Mouse (Mus musculus): ENCODE results near the gene Wwc1.
A peak's percentile ranks its signal among the peaks of the same experiment; 100 is the strongest.

The Wwc1 gene

DNA sequence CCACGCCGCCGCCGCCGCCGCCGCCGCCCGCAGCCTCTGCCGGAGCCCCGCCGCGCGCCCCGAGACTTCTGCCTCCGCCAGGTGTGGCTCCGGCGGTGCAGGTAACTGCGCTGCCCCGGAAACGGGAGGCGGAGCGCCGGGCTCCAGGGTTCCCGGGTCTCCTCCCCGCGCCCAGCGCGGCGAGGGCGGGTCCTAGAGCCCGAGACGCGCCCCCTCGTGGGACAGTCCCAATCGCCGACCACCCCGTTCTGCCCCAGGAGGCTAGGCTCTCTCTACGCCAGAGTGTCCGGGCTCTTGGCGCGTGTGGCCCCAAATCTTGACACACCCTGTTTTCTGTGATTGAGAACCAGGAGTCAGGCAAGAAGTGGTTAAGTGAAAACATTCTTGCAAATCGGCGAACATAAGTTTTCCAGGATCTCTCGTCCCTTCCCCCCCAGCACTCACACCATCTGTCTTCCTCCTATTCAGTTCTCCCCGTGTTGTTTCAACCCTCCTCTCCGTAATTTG is at the start of gene Wwc1:
TSS of gene Wwc1 (minus strand) at position 117 of the 507 bp plus-strand sequence.
- DNase-seq: peak; percentile 82 to 88

DNA sequence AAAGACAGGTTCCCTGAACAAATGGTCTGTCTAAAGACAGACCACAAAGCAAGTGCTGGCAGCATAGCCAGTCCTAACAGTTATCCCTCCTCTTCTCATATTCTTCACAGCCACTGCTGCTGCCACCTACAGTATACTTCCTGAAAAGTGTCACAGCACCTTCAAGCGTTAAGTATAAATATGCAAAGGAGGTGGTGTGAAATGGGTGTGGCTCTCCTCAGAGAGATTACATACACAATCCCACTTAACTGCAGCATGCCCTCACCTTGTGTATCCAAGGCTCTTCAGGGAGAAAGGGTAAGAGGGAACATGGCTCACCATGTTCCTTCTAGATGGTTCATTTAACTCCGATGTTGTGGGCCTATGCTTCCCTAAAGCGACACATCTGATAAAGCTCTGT is 39.7 kb upstream of the Wwc1 start:
- DNase-seq: peak in 1 of 2 experiments; percentile 14

DNA sequence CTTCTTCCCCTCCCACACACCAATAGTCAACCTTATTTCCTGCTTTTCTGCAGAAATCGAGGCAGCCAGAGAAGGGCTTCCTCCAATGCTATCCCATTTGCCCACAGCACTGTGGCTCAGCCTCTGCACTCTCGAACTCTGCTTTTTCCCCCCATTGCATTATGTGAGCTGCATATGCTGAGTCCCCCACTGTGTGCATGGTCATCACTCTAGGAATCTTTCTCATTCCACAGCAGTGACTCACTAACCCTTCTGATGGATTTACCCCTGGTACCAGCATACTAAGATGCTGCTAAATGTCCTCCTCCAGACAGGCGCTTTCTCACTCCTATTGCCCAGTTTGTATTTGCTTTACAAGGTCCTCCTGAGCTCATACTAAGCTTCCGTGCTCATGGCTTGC is 32.9 kb upstream of the Wwc1 start:
- no peak for DNase-seq

DNA sequence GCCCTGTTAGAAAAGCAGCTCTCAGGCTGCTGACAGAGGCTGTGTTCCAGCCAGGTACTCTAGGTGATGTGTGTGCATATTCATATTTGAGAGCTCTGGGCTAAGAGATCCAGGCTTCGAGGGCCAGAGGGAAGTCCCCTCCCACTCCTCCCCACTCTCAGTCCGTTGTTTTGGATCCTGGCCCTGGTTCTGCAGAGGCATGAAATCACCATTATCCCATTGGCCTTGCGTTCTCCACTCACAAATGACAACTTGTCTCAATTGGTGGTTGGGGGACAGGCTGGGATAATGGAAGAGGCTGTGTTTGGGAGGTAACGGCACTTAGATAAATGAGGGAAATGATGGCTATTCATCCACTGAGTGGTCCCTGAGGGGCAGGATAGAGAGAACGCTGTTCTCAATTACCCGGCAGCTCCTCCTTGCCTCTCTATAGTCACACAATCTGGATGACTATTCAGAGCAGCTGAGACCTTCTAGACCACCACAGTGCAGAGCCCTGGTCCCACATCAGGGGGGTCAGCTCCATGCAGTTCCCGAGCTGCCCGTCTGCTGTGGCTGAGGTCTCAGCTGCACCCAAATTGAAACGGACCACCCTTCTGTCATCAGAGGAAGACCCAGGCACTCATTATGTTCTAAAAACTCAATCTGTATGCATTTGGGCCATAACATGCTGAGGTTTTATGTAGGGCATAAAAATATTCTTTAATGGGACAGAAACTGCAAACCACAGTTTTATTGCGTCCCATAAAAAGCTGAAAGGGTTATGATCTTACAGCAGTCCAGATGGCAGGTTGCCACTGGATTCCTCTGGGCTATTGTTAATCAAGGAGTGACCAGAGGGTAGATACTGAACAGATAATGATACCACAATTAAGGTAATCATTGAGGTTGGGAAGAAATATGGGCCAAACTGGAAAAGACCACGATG is 29.2 kb upstream of the Wwc1 start:
- no peak for DNase-seq

DNA sequence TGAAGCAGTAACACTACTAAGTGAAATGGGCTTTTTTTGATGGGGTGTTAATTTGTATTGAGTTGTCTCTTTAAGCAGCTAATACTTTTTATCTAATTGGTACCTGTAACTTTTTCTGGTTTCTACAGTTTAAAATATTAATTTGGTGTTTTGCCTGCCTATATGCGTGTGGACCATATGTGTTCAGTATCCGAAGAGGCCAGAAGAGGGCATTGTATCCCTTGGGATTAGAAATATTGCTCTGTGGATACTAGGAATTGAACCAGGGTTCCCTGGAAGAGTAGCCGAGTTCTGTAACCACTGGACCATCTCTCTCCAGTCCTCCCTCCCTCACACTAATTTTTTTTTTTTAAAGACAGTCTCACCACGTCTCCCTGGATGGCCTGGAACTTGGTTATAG is 22.6 kb upstream of the Wwc1 start:
- DNase-seq: no peak

DNA sequence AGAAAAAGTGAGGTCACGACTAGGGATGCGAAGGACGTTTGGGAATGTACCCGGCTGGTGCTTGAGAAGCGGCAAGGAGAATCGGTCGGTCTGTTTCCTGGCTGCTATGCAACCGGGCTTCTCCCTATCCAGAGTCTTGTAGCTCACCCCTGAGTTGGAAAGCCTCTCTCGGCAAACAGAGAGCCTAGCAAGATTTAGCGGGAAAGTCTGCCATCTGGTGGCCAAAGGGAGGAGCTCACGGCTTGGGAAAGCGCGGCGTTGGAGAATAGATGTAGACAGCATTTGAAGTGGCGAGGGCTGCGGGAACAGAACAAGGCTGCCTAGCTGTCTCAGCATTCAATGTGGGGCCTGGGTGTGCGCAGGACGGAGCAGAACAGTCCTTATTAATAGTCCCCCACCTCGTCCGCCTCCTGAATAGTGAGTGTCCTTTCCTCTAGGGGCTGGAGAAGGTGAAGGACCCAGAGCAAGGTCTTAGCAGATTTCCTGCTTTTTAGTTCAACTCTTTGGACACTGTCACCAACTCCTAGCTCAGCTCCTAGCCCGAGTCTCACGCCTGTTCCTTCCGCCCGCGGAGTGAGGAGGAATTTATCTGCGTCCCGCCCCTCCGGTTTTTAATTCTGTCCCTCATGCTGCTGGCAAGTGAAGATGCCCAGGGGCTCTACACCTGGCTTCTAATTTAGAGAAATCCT is 21.1 kb upstream of the Wwc1 start:
- DNase-seq: peak; percentile 88 to 90

DNA sequence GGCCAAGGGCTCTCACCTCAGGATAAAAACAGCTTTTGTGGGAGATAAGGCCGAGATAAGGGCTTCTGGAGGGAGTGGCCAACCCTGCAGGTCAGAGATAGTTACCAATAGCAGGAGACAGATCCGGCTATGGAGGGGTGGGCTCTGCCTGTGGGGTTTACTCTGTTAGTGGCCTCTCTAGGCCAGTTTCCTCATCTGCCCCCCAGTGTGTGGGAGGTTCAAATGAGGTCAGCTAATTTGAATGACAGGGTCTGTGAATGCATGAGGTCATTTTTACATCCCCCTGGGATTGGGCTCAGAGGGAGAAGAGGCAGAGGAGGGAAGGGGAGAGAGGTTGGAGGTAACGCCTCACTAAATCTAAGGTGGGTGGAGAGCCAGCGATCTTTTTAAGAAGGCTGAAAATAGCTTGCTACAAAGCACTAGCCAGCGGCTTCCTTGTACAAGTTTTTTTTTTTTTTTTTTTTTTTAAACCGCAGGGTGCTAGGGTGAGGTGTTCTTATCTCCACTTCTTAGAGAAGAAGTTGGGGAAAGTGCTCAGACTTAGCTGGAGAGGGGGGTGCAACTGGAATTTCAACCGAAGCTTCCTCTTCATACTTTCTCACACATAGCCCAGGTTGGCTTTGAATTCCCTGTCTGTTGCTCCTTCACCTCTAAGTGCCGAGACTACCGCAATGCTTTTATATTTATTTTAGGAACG is 20.4 kb upstream of the Wwc1 start:
- DNase-seq: no peak

DNA sequence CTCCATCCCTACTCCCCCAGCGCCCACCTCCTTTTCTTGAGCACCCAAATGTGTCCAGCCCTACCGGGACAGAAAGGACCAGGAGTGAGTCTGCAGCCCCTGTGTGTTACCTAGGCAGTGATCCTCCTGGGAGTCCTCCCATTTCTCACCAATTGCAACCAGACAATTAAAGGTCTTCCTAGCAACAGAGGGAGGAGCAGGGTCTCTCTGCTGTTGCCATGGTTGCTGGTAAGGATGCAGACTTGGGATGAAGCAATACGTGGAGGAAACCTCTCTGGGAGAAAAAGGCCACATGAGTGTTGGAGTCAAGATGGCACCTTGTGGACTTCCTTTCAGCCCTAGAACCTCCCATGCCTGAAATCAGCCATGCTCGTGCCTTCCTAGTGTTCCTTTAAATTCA is 19.7 kb upstream of the Wwc1 start:
- DNase-seq: no peak

DNA sequence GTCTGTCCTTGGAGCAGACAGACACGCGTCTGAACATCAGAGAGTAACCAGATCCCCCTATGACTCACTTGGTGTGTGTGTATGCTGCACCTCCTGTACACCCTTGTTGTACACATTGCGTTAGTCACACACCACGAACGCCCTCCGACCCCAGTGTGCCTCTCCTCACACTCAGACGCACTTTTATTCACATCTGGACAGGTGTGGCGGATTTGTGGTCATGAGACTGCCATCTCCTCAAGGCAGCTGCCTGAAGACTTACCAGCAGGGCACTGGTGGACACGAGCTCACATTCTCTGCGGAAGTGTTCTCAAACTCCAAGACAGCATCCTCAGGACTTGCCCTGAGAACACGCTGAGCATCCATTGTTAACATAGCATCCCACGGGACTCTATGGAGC is 17.7 kb upstream of the Wwc1 start:
- DNase-seq: no peak

DNA sequence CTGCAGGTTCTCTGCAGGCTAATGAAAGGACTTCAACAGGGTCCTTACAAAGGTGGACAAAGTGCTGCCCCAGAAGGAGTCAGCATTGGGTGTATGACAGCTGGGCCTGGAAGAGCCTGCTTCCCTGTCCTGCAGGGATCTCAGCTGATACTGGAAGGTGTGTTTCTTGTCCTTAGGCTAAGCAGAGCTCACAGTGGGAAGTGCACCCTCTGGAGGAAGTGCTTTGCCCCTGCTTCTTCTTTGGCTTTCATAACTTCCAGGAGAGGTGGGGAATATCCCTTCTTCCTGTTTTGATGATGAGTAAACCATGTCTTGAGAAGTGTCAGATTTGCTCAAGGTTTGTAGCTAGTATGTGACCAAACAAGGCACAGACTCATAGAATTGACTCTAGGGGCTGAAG is 15.0 kb upstream of the Wwc1 start:
- DNase-seq: no peak

DNA sequence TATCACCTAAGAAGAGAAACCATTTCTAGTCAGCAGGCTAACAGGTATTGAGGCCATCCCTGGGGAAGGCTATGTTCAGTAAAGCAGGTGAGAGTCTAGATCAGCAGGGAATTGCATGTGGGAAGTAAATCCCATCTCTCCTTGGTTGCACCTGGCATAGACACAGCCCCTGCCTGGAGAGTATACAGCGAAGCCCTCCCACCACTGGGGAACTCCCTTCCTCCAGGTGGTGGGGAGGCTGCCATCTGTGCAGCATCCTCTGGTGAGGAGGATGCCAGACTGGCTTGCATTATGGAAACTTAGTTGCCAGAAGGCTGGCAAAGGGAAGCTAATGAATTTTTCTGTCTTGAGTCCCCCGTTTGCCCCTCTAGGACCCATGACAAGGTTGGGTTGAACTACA is 11.5 kb upstream of the Wwc1 start:
- no peak for DNase-seq

DNA sequence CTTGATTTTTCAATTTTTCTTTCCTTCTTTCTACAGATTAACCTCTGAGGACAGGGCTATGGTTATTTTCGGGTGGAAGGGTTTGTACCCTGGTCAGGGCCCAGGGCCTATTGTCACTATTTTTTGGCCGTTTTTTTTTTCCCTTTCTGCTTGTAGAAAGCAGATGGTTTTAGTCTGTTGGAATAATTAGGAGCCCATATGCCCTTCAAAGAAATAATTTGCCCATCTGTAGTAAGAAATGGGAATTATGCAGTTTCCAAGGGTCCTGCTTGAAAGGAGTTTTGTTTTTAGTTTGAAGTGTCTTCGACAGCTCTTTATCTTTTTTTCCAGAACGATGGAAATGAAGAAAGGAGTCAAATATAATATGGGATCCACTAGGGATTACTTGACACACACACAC is 9.6 kb upstream of the Wwc1 start:
- no peak for DNase-seq

DNA sequence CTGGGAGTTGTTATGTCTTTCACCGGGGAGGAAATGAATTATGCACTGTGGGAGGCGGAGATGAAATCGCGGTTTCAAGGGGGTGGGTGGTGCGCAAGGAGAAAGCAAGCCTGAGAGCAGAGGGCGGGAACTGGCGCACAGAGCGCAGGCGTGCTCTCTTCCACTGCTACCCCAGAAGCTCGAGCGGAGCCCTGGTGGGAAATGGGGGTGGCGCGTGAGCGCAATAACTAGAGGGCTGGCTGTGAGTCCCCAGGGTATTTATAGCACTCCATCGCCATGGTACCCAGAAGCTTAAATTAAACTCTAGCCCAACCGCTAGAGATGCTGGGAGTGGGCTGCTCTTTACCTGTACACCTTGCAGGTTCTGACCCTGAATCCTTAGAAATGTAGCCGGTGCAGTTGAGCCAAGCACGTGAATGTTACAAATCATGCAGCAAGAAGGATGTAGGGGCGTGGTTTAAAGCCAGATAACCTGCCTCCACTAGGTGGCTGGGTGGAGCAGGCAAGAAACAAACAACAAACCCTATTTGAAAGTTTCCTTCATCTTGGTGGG is 5.6 kb upstream of the Wwc1 start:
- peak; percentile 73 to 74 for DNase-seq

DNA sequence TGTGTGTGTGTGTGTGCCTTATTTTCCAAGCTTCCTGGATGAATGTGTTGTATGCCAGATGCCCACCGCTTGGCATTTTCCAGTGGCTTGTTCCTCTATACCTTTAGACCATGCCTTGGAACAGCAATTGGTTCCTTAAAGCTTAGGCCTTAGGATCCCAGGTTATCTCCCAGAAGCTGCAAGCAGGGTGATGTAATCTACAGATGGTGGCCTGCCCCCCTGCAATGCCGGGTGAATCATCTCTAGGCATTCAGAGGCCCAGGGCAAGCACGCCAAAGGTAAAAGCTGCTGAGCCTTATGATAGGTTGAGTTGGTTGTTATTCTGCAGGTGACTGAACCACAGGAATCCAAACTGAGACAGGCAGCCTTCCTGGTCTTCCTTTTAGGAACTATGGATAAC is 2.4 kb upstream of the Wwc1 start:
- no peak for DNase-seq

DNA sequence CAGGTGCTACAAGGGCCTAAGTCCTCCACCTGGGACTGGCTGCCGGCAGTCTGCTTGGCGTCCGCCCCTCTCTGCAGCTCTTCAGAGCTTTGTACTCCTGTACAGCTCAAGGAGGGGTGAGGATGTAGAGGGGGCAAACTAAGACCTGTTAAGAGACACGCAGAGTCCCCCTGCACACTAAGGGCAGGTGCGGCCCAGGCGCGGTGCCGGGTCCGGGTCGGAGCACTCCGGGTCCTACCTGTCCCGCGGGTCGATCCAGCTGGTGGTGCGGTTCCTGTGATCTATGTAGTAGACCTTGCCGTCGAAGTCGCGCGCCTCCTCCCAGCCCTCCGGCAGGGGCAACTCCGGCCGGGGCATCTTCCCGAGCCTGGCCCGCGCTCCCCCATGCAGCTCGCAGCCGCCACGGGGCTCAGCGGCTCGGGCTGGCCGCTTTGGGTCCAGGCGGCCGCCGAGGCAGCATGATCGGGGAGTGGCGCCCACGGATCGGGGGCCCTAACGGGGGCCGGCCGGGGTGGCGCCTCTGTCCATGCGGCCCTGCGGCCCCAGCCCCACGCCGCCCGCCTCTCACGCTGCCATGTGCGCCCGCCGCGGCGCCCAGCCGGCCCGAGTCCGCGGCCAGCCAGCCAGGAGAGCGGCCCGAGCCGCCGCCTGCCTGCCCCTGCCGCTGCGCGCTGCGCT is 455 bp downstream of the Wwc1 start:
- DNase-seq: peak in 1 of 2 experiments; percentile 17

DNA sequence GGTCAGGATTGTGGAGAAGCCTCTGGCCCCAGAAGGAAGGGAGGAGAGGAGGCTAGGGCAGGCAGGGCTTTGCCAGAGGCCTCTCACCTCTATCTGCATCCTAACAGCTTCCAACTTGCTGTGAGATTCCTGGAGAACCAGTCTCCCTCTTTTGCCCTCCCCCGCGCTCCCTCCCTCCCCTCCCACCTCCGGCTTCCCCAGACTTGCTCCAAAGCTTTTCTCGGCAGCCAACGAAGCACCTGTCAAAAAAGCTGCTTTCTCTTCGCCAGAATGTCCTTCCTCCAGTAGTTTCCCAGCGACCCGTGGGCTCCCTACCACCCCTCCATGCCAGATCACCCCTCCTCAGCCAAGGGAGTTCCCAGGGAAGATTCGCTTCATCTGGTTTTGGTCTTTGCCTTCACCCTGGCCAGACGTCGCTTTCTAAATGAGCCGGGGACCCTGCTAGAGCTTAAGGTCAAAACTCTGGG is 1.0 kb downstream of the Wwc1 start:
- peak in 1 of 2 experiments; percentile 13 for DNase-seq

DNA sequence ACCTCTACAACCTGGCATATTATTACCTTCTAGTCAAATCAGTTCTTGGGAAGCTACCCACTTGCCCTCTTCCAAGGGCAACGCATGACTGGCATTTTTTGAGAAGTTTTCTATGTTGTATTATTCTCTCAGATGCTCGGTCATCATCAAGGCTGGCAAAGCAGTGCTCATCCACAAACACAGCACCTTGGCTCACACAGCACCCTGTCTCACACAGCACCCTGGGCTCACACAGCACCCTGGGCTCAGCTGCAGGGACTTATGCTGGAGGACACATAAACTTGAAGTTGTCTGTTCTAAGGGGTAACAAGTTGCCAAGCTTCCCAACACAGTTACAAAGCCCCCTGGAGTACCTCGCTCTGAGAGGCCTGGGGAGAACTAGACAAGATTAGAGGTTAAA is 2.5 kb downstream of the Wwc1 start:
- DNase-seq: no peak

DNA sequence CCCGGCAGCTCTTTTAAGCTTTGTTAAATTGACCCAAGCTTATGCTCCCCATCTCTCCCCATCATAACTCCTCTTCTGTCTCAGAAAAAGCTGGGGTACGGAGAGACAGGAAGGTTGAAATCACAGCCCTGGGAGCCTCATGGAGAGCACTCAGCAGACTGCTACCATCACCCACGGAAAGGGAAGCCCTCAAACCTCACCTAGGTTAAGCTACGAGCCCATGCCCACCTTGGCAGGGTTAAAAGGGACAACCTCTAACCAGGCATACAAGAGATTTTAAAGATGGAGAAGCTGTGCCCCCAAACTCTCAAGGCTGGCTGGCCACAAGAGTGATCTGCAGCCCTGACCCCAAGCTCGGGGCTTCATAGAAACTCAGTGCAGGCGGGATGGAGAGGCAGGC is 3.2 kb downstream of the Wwc1 start:
- DNase-seq: no peak

DNA sequence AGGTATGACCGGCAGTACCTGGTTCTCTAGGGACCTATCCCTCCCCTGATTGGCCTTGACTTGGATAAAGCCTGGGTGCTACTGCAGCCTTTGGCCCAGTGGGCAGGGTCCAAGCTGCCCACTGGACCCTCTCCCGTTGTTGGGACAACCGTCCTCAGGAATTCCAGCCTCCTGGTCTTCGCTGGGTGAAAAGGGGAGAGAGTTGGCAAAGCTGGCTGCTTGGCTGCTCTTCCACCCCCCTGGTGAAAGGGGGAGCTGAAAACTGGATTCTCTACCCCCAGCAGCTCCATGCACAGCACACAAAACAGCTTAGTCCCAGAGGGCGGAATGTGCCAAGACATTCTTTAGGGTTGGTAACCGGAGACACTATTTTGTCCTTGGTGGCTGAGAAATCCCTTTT is 3.8 kb downstream of the Wwc1 start:
- no peak for DNase-seq

DNA sequence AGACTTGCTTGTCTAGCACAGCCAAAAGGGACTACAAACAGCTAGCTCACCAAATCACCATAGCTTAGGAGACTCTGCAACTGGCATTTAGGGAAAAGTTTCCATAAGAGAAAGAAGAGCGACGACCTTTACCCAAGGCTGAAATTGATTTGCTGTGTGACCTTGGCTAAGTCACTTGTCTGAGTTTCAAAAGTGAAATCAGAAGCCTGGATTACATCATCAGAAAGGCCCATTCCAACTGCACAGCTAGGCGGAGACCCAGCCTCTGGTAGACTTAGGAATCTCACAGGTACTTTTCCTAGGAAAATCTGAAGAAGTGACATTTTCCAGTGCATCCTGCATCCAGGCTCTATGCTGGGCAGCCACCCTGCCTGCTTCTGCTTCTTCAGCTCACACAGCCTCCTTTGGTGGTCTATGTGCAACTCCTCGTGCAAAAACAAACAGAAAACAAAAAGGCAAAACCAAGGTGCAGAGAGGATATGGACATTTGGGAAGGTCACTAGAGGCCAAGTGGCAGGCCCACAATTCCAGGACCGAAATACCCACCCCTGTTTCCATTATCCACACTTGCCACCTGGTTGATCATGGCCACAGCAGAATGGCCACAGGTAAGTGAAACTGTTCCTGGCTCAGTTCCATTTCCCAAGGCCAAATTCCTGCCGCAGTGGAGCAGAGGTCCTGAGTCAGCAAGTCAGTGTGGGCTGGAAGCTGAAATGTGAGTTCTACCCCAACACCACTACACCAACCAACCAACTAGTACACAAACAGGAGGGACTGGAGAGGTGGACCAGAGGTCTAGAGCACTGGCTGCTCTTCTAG is 5.5 kb downstream of the Wwc1 start:
- DNase-seq: peak in 1 of 2 experiments; percentile 51

DNA sequence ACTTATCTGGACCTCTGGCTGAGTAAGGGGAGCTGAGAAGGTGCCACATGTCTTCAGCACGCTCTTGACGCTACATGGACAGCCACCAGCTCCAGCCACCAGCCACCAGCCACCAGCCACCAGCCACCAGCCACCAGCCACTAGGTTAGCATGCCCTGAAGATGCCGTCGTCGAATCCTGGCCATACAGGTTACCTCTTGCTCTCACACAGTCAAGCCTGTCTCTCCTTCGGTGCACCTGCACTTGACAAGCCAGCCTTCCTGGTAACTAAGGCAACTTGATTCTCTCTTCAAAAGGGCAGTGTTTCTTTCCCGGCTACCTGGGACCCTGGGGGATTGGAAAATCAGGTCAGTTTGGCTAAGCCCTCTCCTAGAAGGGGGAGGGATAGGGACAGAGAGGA is 7.2 kb downstream of the Wwc1 start:
- no peak for DNase-seq
